Mouse (Mus musculus): ENCODE data around the gene Irx5. TPM values are rescaled to one million over a fixed set of nuclear protein-coding genes. Genes with fewer than 3 reads are reported as not detected.
A peak's percentile ranks its signal among the peaks of the same experiment; 100 is the strongest.

The Irx5 gene
- polyA plus RNA-seq, 1 experiment, result 5.8 TPM

GRCm38 (mm10) chr8:92359000-92359832, 1.8 kb downstream of the Irx5 start:
- H3K4me1 ChIP-seq (ENCODE audit: control insufficient read depth, insufficient read depth, low read length), result no peaks in the 10 kb centered on the region
- H3K27ac ChIP-seq (ENCODE audit: insufficient read depth, low read length), result no peak overlapping the region
- no peak for TF ChIP-seq POLR2A (IDR thresholded peaks at IDR 0.05; ENCODE audit: low read depth, low read length)
- no peak for TF ChIP-seq CTCF (IDR thresholded peaks at IDR 0.05; ENCODE audit: borderline replicate concordance, insufficient read depth, low read length)
- peak overlapping the region; percentile 62 for H3K4me3 ChIP-seq (ENCODE audit: insufficient read depth, low read length)

GRCm38 (mm10) chr8:92359833-92360082, 2.3 kb downstream of the Irx5 start:
- TF ChIP-seq CTCF (IDR thresholded peaks at IDR 0.05; ENCODE audit: borderline replicate concordance, insufficient read depth, low read length) (no peak), POLR2A (IDR thresholded peaks at IDR 0.05; ENCODE audit: low read depth, low read length) (no peak)

GRCm38 (mm10) chr8:92360083-92360861, 2.8 kb downstream of the Irx5 start:
- H3K4me1 ChIP-seq (ENCODE audit: control insufficient read depth, insufficient read depth, low read length), result no peaks in the 10 kb centered on the region
- no peak overlapping the region for H3K27ac ChIP-seq (ENCODE audit: insufficient read depth, low read length)
- H3K4me3 ChIP-seq (ENCODE audit: insufficient read depth, low read length), result peak overlapping the region; percentile 62
- TF ChIP-seq POLR2A (IDR thresholded peaks at IDR 0.05; ENCODE audit: low read depth, low read length) (no peak), CTCF (IDR thresholded peaks at IDR 0.05; ENCODE audit: borderline replicate concordance, insufficient read depth, low read length) (no peak)

More at GRCm38 (mm10) chr8:92359833-92360082, 2.3 kb downstream of the Irx5 start:
- Histone ChIP-seq H3K4me1 (ENCODE audit: control insufficient read depth, insufficient read depth, low read length) (no peaks in the 10 kb centered on the region), H3K4me3 (ENCODE audit: insufficient read depth, low read length) (peak overlapping the region; percentile 62), H3K27ac (ENCODE audit: insufficient read depth, low read length) (no peak overlapping the region)

GRCm38 (mm10) chr8:92361546-92362351, 4.3 kb downstream of the Irx5 start:
- TF ChIP-seq POLR2A (IDR thresholded peaks at IDR 0.05; ENCODE audit: low read depth, low read length) (no peak), CTCF (IDR thresholded peaks at IDR 0.05; ENCODE audit: borderline replicate concordance, insufficient read depth, low read length) (no peak)
- Histone ChIP-seq H3K4me1 (ENCODE audit: control insufficient read depth, insufficient read depth, low read length) (no peaks in the 10 kb centered on the region), H3K27ac (ENCODE audit: insufficient read depth, low read length) (no peak overlapping the region), H3K4me3 (ENCODE audit: insufficient read depth, low read length) (peak overlapping the region; percentile 19)

- TF ChIP-seq CTCF (IDR thresholded peaks at IDR 0.05; ENCODE audit: borderline replicate concordance, insufficient read depth, low read length), result no peak
- no peak for TF ChIP-seq POLR2A (IDR thresholded peaks at IDR 0.05; ENCODE audit: low read depth, low read length)
- H3K4me1 ChIP-seq (ENCODE audit: control insufficient read depth, insufficient read depth, low read length), result no peaks in the 10 kb centered on the region
- no peak overlapping the region for H3K27ac ChIP-seq (ENCODE audit: insufficient read depth, low read length)
- peak overlapping the region; percentile 19; the same call in 1 of the 2 replicates for H3K4me3 ChIP-seq (ENCODE audit: insufficient read depth, low read length)
These were observed 5.1 kb downstream of the Irx5 start for GRCm38 (mm10) chr8:92362396-92363115.

GRCm38 (mm10) chr8:92363217-92364147, 6.1 kb downstream of the Irx5 start:
- H3K4me3 ChIP-seq (ENCODE audit: insufficient read depth, low read length), result peak overlapping the region; percentile 10
- peak overlapping the region; percentile 0; the same call in 1 of the 2 replicates for H3K27ac ChIP-seq (ENCODE audit: insufficient read depth, low read length)
- no peaks in the 10 kb centered on the region for H3K4me1 ChIP-seq (ENCODE audit: control insufficient read depth, insufficient read depth, low read length)
- TF ChIP-seq POLR2A (IDR thresholded peaks at IDR 0.05; ENCODE audit: low read depth, low read length) (no peak), CTCF (IDR thresholded peaks at IDR 0.05; ENCODE audit: borderline replicate concordance, insufficient read depth, low read length) (no peak)

GRCm38 (mm10) chr8:92364148-92364775, 6.8 kb downstream of the Irx5 start:
- Histone ChIP-seq H3K4me1 (ENCODE audit: control insufficient read depth, insufficient read depth, low read length) (no peaks in the 10 kb centered on the region), H3K4me3 (ENCODE audit: insufficient read depth, low read length) (peak overlapping the region; percentile 10; the same call in 1 of the 2 replicates), H3K27ac (ENCODE audit: insufficient read depth, low read length) (peak overlapping the region; percentile 7; the same call in 1 of the 2 replicates)
- TF ChIP-seq CTCF (IDR thresholded peaks at IDR 0.05; ENCODE audit: borderline replicate concordance, insufficient read depth, low read length) (no peak), POLR2A (IDR thresholded peaks at IDR 0.05; ENCODE audit: low read depth, low read length) (no peak)

- no peak for TF ChIP-seq CTCF (IDR thresholded peaks at IDR 0.05; ENCODE audit: borderline replicate concordance, insufficient read depth, low read length)
- TF ChIP-seq POLR2A (IDR thresholded peaks at IDR 0.05; ENCODE audit: low read depth, low read length), result no peak
- Histone ChIP-seq H3K27ac (ENCODE audit: insufficient read depth, low read length) (peak overlapping the region; percentile 20), H3K4me1 (ENCODE audit: control insufficient read depth, insufficient read depth, low read length) (no peaks in the 10 kb centered on the region), H3K4me3 (ENCODE audit: insufficient read depth, low read length) (no peak overlapping the region)
These were observed 7.4 kb downstream of the Irx5 start for GRCm38 (mm10) chr8:92364776-92365240.
